Mouse (Mus musculus) intestine, embryonic 15.5 days (tissue): ENCODE data around the gene Ext2. TPM values are rescaled to one million over a fixed set of nuclear protein-coding genes. Genes with fewer than 3 reads are reported as not detected.

Experiments used
- ATAC-seq: fragments of 200-750 bp; cut with Nextera tagmentation; 2 replicates; pipeline ENCODE4 v1.8.0; 2017; ENCODE audit warnings: moderate TSS enrichment, moderate library complexity
- H3K27ac ChIP-seq: fragments of 300-500 bp; sonication (generic); 2 replicates; pipeline ENCODE4 v1.5.1; 2015; ENCODE audit warnings: mild to moderate bottlenecking, inconsistent platforms
- H3K27me3 ChIP-seq: fragments of 300-500 bp; sonication (generic); replicated peaks from 2 replicates; pipeline ENCODE4 v1.6.1; 2015; ENCODE audit warnings: inconsistent platforms
- H3K36me3 ChIP-seq: fragments of 300-500 bp; sonication (generic); 2 replicates; pipeline ENCODE4 v1.6.1; 2015; ENCODE audit warnings: inconsistent platforms
- H3K4me1 ChIP-seq: fragments of 300-500 bp; sonication (generic); replicated peaks from 2 replicates; pipeline ENCODE4 v1.6.1; 2015; ENCODE audit warnings: inconsistent platforms
- H3K4me2 ChIP-seq: fragments of 300-500 bp; sonication (generic); replicated peaks from 2 replicates; pipeline ENCODE4 v1.6.1; 2015; ENCODE audit warnings: mild to moderate bottlenecking, inconsistent platforms
- H3K4me3 ChIP-seq: fragments of 300-500 bp; sonication (generic); replicated peaks from 2 replicates; pipeline ENCODE4 v1.5.1; 2015; ENCODE audit warnings: inconsistent platforms
- H3K9ac ChIP-seq: fragments of 300-500 bp; sonication (generic); 2 replicates; pipeline ENCODE4 v1.6.1; 2015; ENCODE audit warnings: inconsistent platforms
- H3K9me3 ChIP-seq: fragments of 300-500 bp; sonication (generic); 2 replicates; pipeline ENCODE4 v1.6.1; 2016; ENCODE audit warnings: inconsistent platforms
- WGBS: fragments of 180-500 bp; shearing (Covaris S2); methylation state at CpG from one replicate; pipeline ENCODE4 v1.1.7; 2015; 5-methylcytosine and 5-hydroxymethylcytosine counted together
- polyA plus RNA-seq: library from polyadenylated mRNA; unstranded; fragments of >200 nt; fragmentation: Nextera tagmentation; extraction: Ambion mirVana; gene quantifications from 2 replicates; pipeline ENCODE4 v1.2.1, GENCODE M21; 2015

Ext2 gene
- polyA plus RNA-seq, 1 experiment from 2014 or later, result 92.9 TPM

- H3K4me3 ChIP-seq, result no peak overlapping the region
- no peak overlapping the region for H3K4me2 ChIP-seq
- no peak for ATAC-seq
- H3K9me3 ChIP-seq, result no peaks in the 10 kb centered on the region
- WGBS, result 55% methylated on average over 19 of the region's 19 CpGs
- no peaks in the 10 kb centered on the region for H3K4me1 ChIP-seq
- no peak overlapping the region for H3K9ac ChIP-seq
- H3K36me3 ChIP-seq, result no peaks in the 10 kb centered on the region
- no peak overlapping the region for H3K27ac ChIP-seq
- peaks cover 6% of the 10 kb centered on the region; the same call in 1 of the 2 replicates for H3K27me3 ChIP-seq
Observed at GRCm38 (mm10) chr2:93618447-93619199, 203.7 kb downstream of the Ext2 start.

- Histone ChIP-seq H3K4me2 (no peak overlapping the region), H3K27ac (no peak overlapping the region), H3K4me3 (no peak overlapping the region), H3K9me3 (no peaks in the 10 kb centered on the region), H3K36me3 (no peaks in the 10 kb centered on the region), H3K27me3 (peaks cover 6% of the 10 kb centered on the region; the same call in 1 of the 2 replicates), H3K9ac (no peak overlapping the region), H3K4me1 (no peaks in the 10 kb centered on the region)
- WGBS, result 57% methylated on average over 27 of the region's 27 CpGs
- ATAC-seq, result no peak
Observed at GRCm38 (mm10) chr2:93615845-93616689, 206.3 kb downstream of the Ext2 start.

- H3K4me1 ChIP-seq, result no peaks in the 10 kb centered on the region
- no peaks in the 10 kb centered on the region for H3K9me3 ChIP-seq
- peak; percentile 84 for ATAC-seq
- H3K4me3 ChIP-seq, result no peak overlapping the region
- no peak overlapping the region for H3K4me2 ChIP-seq
- H3K36me3 ChIP-seq, result no peaks in the 10 kb centered on the region
- WGBS, result 66% methylated on average over 7 of the region's 7 CpGs
- H3K9ac ChIP-seq, result no peak overlapping the region
- no peak overlapping the region for H3K27ac ChIP-seq
- H3K27me3 ChIP-seq, result 0 out of 2 replicates have a peak, but pooled peaks cover 2% of the 10 kb centered on the region
Observed at GRCm38 (mm10) chr2:93613020-93613419, 209.3 kb downstream of the Ext2 start.

Other genes starting within 250 kb of the Ext2 start
- 0.14 and 0.19 TPM in 2 replicates for gene Alx4, start 180.2 kb downstream of the Ext2 start, polyA plus RNA-seq
- gene Accs, start 27.4 kb upstream of the Ext2 start, polyA plus RNA-seq, result 5.4 and 6.8 TPM in 2 replicates
- gene Accsl, start 46.6 kb upstream of the Ext2 start, polyA plus RNA-seq, result not detected in 2 replicates
- 14.4 and 16.4 TPM in 2 replicates for gene Gm13889, start 134.6 kb upstream of the Ext2 start, polyA plus RNA-seq
- gene Gm27027, start 173.8 kb upstream of the Ext2 start, polyA plus RNA-seq, result not detected in 2 replicates
- 63.6 and 72.2 TPM in 2 replicates for gene Alkbh3, start 188.2 kb upstream of the Ext2 start, polyA plus RNA-seq